Mouse (Mus musculus) mouse trophoblast stem cell (cell line): ENCODE data around the gene Gm21992.
"Not testable (repeated sequence)": the region's sequence is repeated elsewhere in the genome, so short reads cannot be mapped to it uniquely, and the experiment has no call there.

Source experiments
- in situ Hi-C, 2 experiments: fragments of 300-500 bp; cut with MseI, MboI; formaldehyde crosslinking; loops; 2 replicates in 1 of 2; 3 replicates in 1 of 2; pipeline ENCODE4 v1.15.1; 2025

The Gm21992 gene

GRCm38 (mm10) chr19:4813015-4813414 lies 1.6 kb upstream of the Gm21992 start:
- in situ Hi-C loops, result no loop called here

- in situ Hi-C loops, result not testable (repeated sequence)
Observed at GRCm38 (mm10) chr19:4812334-4812949, 1.0 kb upstream of the Gm21992 start.

DNA sequence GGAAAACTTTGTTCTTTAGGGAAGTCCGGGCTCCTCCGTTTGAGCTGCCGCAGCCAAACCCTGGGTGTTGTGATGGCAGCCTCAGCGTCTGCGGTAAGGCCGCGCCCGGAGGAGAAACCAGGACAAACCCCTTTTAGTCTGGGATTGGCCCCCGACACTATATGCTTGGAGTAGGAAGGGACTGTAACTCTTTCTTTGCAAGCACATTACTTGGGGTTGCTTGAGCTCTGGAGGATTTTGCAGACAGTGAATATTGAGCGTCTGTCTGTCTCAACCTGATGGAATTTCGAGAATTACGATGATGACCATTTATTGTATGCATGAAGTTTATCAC lies 464 bp upstream of the Gm21992 start:
- in situ Hi-C loops, result no loop called here

DNA sequence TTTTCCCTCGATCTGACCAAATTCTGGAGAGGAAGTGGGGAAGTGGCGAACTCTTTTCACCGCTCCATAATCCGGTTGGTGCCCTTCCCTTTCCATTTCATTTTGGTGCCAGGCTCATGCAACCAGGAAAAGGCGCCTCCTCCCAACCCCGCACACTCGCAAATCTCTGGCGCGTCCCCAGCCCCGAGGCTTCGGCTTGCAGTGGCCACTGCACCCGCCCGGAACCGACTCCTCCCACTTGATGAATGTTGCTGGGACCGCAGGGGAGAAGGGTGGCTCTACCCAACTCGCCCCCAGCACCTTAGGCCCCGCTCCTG lies 708 bp downstream of the Gm21992 start:
- in situ Hi-C loops, result no loop called here

- in situ Hi-C loops, result no loop called here
Observed at GRCm38 (mm10) chr19:4810309-4810708, 1.1 kb downstream of the Gm21992 start.

DNA sequence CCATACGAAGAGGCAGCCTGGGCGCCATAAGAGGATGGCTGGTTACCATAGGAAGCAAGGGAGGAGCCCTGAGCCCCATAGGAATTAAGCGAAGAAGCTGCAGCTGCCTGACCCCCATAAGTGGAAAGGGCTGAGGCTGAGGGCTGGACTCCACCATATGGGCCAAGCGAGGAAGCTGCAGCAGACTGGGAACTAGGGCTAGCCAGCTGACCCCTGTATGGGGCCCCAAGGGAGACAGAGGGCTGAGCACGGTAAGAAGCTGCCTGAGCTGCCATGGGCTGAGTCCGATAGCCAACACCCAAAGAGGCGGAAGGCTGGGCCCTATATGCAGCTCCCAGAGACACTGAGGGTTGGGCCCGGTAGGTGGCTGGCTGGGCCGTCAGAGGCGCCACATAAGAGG lies 8.1 kb downstream of the Gm21992 start:
- in situ Hi-C loops, result no loop called here

DNA sequence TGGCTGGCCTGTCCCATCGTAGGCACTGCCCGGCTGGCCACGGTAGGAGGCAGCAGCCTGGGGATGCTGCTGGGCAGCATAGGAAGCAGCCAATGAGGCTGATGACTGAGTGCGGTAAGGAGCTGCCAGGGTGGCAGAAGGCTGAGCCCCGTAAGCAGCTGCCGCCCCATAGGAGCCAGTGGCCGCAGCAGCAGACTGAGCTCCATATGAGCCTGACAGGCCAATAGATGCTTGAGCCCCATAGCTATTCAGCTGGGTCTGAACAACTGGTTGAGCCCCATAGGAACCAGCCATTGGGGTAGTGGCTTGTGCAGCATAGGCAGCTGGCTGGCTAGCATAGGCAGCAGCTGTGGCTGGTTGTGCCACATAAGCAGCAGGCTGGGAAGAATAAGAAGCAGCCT lies 8.7 kb downstream of the Gm21992 start:
- in situ Hi-C loops, result no loop called here

DNA sequence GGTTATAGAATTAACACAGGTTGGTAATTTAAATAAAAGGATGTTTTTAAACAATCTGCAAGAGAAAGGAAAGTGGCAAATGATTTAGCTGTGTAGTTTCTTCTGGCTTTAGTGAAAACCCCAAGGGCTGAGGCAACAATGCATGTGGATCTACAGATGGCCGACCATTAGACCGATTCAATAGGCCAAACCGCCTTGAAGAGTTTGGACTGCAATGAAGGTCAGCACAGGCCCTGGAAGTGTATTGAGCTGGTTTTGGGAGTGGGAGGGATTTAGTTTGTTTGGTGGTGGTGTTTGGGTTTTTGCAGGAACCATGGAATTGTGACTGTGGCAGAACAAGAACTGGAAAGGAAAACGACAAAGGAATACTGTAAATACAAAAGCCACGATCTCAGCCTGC lies 12.3 kb downstream of the Gm21992 start:
- in situ Hi-C loops, result no loop called here

DNA sequence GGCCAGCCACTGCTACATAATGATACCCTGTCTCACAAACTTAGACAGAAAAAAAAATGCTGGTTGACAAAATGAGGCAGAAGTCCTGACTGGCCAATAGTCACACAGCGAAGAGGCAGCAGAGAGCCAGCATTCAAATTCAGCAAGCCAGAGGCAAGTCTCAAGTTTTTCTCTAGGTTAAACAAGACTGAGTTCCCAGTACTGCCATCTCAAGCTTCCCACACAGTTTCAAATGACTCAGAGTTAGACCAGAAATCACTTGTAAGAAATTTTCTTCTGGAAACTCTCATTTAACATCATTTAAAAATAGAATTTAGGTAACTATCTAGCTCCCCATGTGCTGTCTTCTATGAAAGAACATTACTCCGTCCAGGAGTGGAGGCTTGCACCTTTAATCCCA lies 13.6 kb downstream of the Gm21992 start:
- in situ Hi-C loops, result no loop called here

- in situ Hi-C loops, result no loop called here
Observed at GRCm38 (mm10) chr19:4795929-4796328, 15.5 kb downstream of the Gm21992 start.

DNA sequence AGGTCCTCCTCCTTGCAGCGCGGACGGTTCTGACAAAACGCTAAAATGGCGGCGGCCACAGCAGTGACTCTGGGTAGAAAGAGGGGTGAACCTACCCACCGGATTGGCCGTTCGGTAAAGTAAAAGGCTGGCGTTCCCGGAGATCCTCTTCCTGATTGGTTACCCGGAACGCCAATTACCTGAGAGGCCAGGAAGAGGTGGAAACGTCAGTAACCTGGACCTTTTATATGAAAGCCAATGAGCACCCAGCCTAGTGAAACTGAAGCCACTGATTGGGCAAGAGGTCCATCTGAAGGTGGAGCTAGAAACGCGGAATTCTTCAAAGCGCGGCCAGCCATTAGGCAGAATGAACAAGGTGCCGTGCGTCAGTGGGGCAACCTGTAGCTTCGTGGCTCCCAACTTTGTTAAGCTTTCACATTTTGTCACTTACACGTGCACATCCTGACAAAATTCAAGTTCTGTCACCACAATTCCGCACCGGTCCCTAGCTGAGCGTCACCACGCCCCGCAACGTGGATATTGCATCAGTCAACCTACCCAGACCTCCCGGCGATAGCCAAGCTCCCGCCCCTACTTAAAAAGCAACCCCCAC lies 17.5 kb downstream of the Gm21992 start, which contains the start of gene Rbm4:
Gene Rbm4, minus strand, starts transcription at position 71 of the 592 bp plus-strand sequence.
- in situ Hi-C loops, result no loop called here

DNA sequence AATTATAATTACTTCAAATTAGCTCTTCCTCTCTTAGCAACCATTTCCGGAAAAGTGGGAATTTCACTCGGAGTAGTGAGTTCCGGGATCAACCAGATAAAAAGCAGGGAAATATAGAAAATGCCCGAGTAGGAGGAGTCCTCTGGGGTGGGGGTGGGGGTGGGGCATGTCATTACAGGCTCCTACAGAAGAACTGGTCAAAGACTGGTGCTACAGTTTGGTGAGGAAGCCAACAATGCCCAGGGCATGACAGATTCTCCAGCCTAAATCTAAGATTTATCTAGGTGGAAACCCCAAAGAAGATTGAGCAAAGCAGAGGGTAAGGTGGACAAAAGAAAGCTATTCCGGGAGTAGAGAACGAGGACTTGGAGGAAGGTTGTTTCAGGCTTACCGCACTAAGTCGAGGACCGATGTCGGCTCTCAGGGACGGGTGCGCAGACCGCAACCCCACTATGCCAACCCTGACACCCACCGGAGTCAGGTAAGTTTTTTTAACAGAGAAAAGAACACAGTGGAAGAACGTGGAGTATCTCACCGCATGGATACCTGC lies 18.1 kb downstream of the Gm21992 start:
- in situ Hi-C loops, result no loop called here

DNA sequence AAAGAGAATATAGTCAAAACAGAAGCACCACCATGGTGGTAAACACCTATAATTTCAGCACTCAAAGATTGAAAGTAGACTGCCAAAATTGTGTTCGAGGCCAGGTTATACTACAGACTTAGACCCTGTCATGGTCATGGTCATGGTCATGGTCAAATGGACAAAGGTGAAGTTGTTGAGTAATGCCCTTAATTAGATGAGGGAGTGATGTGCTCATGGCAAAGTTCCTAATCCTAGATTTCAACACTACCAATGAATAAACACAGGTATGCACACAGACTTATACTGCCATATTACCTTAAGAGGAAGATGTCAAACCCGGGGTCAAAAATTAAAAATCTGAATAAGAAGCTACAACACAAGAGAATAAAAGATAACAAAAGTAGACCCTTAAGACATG lies 25.1 kb downstream of the Gm21992 start:
- in situ Hi-C loops, result no loop called here

DNA sequence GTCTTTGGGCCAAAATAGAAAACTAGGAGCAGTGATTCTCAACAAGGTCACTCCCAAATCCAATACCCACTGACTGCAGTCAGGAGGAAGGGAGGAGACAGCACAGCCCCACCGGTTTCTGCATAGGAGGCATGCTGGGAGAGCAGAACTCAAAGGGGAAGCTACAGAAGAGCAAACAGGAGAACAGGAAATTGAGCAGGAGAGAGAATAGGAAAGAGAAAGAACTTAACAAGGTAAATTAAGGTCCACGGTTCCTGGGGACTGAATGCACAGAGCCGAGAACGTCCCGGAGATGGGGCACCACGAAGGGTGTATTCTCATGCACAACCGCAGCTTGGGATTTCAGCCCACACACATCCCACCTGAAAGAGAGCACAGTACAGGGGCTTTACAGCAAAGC lies 26.2 kb downstream of the Gm21992 start:
- in situ Hi-C loops, result no loop called here

- in situ Hi-C loops, result no loop called here
Observed at GRCm38 (mm10) chr19:4782891-4783290, 28.5 kb downstream of the Gm21992 start.

DNA sequence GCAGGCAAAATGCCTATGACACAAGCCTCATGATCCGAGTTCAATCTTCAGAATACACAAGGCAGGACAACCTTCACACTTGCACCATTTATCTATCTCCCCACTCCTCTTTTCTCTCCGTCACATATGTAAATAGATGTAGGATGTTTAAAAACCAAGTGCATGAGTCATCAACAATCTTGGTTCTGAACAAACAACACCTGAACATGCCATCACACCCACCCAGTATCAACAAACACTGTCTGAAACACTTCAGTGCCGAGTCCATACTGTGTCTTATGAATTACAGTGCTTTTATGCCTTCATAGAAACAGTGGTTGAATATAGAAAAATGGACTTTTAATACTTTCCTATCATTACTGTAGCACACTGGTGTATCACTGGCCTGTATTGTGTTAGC lies 38.6 kb downstream of the Gm21992 start:
- in situ Hi-C loops, result no loop called here

DNA sequence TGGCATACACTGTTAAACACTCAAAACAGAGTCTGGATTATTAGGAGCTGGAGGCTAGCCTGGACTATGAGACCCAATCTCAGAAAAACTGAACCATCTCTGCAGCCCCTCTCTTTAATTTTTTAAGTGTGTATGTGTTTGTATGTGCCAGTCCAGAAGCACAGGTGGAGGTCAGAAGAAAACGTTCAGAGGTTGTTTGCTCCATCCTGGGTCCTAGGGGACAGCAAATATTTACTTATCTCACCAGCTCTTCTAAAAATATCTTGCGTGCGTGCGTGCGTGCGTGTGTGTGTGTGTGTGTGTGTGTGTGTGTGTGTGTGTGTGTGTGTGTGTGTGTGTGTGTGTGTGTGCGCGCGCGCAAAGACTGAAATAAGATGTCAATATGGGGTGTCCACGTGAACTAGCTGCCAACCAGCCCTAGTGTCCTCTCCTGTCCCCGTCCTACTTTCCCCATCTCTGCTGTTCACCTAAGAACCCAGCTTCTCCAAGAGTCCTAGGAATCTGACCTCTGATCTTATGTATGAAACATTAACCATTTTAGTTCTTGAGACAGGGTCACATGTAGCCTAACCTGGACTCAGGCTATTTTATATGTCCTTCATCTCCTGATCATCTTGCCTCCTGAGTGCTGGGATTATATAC lies 43.8 kb downstream of the Gm21992 start:
- in situ Hi-C loops, result no loop called here

DNA sequence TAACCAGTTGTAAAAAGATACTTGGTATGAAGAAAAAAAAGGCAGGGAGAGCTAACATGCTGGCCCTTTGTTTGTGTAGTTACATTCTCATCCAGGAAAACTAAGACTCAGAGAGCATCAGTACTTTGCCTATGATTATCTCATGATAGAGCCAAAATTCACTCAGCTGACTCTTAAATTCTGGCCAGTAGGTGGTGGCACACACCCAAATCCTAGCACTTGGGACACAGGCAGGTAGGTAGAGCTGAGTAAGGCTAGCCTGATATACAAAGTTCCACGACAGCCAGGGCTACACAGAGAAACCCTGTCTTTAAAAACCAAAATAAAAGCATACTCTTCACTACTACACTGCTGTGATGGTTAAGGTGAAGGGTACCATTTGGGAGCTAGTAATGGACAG lies 48.5 kb downstream of the Gm21992 start:
- in situ Hi-C loops, result no loop called here

GRCm38 (mm10) chr19:4760544-4760943 lies 50.9 kb downstream of the Gm21992 start:
- in situ Hi-C loops, result not testable (repeated sequence)

DNA sequence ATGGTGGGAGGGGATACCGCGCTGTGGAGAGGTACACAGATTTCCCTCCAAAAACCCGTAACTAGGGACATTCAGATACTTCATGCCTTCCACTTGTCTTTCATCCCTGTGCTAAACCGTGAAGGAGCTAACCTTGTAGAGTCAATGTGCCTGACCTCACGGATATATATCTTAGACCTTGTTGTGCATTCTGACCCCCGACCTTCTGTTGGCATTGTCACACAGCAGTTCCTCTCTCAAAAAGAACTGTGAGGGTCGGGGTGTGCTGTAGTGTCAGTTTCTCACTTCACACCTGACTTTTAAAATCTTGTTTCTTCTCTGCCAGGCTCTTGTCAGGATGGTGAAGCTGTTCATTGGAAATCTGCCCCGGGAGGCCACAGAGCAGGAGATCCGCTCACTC lies 54.5 kb downstream of the Gm21992 start:
- in situ Hi-C loops, result no loop called here

DNA sequence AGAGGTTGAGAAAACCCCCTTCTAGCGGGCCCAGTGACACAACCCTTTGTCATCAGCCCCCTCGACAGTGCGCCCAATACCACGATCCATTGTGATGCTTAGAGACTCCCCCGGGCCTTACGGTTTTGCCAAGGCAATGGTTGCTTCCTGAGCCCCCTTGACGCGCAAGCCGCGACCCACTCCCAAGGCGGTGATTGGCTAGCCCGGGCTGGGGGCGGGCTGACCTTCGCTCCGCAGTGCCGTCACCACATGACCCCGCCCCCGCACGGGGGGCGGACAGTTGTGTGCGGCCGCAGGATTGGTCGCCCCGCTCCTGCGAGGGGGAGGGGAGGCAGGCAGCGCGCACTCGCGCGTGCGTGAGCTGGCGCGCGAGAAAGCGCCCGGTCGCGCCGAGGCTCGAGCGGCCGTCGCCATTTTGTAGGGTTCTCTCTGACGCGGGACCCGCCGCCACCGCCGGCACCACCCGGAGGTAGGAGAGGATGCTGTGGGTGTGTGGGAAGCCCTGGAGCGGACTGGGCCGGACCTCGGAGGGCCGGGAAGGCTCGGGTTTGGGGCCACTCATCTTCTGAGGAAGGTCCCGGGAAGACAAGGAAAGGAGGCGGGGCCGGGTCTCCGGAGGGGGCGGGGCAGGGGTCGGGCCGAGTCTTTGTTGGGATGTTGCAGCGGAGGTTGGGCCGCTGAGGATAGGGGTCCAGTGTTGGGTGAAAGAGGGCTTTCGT lies 55.1 kb downstream of the Gm21992 start, which contains the start of gene Rbm4b:
Gene Rbm4b, plus strand, starts transcription at position 305 of the 719 bp plus-strand sequence.
- in situ Hi-C loops, result no loop called here

DNA sequence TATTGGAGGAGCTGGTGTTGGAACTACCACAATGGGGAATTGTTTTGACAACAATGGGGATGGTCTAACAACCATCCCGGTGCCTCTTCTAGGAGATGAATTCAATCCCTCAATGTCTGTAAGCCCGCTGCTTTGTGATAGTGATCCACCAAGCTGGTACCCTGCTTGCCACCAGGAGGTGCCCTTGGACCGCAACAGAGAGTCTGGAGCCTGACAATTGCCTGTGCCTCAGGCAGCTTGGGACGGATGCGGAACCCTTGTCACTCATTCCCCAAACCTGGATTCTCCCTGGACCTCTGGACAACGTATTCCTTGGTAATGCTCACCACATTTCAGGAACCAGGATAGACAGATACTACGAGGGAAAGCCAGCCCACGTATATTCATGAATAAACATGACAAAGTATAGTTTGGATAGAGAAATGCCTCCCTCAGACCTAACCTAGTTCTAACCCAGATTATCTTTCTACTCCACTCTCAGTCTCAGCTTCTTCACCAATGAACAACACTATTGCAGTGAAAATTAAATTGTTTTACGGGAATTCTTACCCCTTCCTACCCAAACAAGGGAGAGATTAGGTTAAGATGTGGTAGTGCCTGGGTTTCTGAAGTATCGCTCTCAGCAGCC lies 55.7 kb downstream of the Gm21992 start:
- in situ Hi-C loops, result no loop called here
